Mouse (Mus musculus) kidney, adult 2 months (tissue): ENCODE measurements around the gene Olfr711. TPM values are rescaled to one million over a fixed set of nuclear protein-coding genes. Genes with fewer than 3 reads are reported as not detected.
"Not testable (repeated sequence)": the region's sequence is repeated elsewhere in the genome, so short reads cannot be mapped to it uniquely, and the experiment has no call there.

Source experiments
- DNase-seq: peaks from one replicate; pipeline ENCODE4 v3.0.0; 2021
- H3K27ac ChIP-seq: fragments of 200-500 bp; 2 replicates; pipeline ENCODE4 v1.5.1; 2012; ENCODE audit warnings: low read depth, low read length, control low read depth, inconsistent platforms; ENCODE audit not compliant: insufficient read depth
- H3K27me3 ChIP-seq: fragments of 200-500 bp; replicated peaks from 2 replicates; pipeline ENCODE4 v1.6.1; 2012; ENCODE audit warnings: mild to moderate bottlenecking, moderate library complexity, low read length, inconsistent platforms; ENCODE audit not compliant: control insufficient read depth, insufficient read depth
- H3K36me3 ChIP-seq: fragments of 200-500 bp; 2 replicates; pipeline ENCODE4 v1.6.1; 2012; ENCODE audit warnings: mild to moderate bottlenecking, moderate library complexity, low read length, inconsistent platforms; ENCODE audit not compliant: control insufficient read depth, insufficient read depth
- H3K4me1 ChIP-seq: fragments of 200-500 bp; 2 replicates; pipeline ENCODE4 v1.6.1; 2011; ENCODE audit warnings: low read length; ENCODE audit not compliant: control insufficient read depth, insufficient read depth
- H3K4me3 ChIP-seq: fragments of 200-500 bp; 2 replicates; pipeline ENCODE4 v1.5.1; 2011; ENCODE audit warnings: mild to moderate bottlenecking, low read depth, low read length, control low read depth; ENCODE audit not compliant: insufficient read depth
- CTCF ChIP-seq: fragments of 200-500 bp; conservative IDR thresholded peaks from 2 replicates; pipeline ENCODE4 v1.5.1; 2011; ENCODE audit warnings: low read depth, mild to moderate bottlenecking, control low read depth, low read length, moderate library complexity, mixed read lengths; ENCODE audit not compliant: insufficient read depth, insufficient read length
- POLR2A ChIP-seq: fragments of 200-500 bp; IDR thresholded peaks from one replicate; pipeline ENCODE4 v1.6.1; 2011; ENCODE audit warnings: low read depth, low read length, control low read depth
- WGBS: fragments of 180-500 bp; shearing (Covaris S2); methylation state at CpG from one replicate; pipeline ENCODE4 v1.1.7; 2018; 5-methylcytosine and 5-hydroxymethylcytosine counted together
- polyA plus RNA-seq: library from polyadenylated mRNA; depleted of rRNA; stranded (reverse); fragments of >200 nt; gene quantifications from 2 replicates; pipeline ENCODE4 v1.2.3, GENCODE M21; 2012; rRNA removed

Olfr711 gene
- polyA plus RNA-seq, 1 experiment: not detected

DNA sequence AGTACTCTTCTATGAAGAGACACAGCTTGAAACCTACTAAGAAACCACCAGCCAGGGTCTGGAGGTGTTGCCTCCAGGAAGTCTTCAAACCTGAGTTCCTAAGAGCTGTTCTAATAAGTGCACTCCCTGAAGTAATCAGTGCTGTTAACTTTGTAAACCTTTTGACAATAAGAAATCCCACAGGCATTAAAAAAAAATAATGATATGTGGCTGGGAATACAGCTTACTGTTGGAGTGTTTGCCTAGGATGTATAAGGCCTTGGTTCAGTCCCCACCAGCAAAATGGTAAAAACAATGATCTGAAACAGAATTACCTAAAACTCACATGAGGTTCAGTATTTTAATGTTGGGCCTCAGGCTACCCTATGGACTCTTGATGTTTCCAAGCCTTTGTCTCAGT is 43.1 kb downstream of the Olfr711 start, which contains the start of gene Olfr709-ps1:
Olfr709-ps1 (minus strand) TSS at position 101 of the 400 bp plus-strand sequence.
- Histone ChIP-seq H3K36me3 (no peaks in the 10 kb centered on the region), H3K27ac (no peak within 1 kb of the TSS), H3K4me3 (no peak within 1 kb of the TSS), H3K27me3 (no peaks in the 10 kb centered on the region), H3K4me1 (no peaks in the 10 kb centered on the region)
- TF ChIP-seq POLR2A: no peak
- TF ChIP-seq CTCF: no peak
- DNase-seq: no peak

GRCm38 (mm10) chr7:106920961-106921360 is 54.3 kb downstream of the Olfr711 start:
- H3K36me3 ChIP-seq, DNase-seq, H3K27ac ChIP-seq, H3K4me3 ChIP-seq, H3K27me3 ChIP-seq, H3K4me1 ChIP-seq: not testable (repeated sequence)
- 91% methylated on average over 7 of the region's 7 CpGs for WGBS

Other genes starting within 250 kb of the Olfr711 start
- not detected in 2 replicates for gene Olfr697, start 233.0 kb downstream of the Olfr711 start, polyA plus RNA-seq
- gene Olfr698, start 220.1 kb downstream of the Olfr711 start, polyA plus RNA-seq: not detected in 2 replicates
- gene Olfr699, start 182.3 kb downstream of the Olfr711 start, polyA plus RNA-seq: not detected in 2 replicates
- gene Olfr700, start 166.6 kb downstream of the Olfr711 start, polyA plus RNA-seq: not detected in 2 replicates
- gene Olfr701, start 161.3 kb downstream of the Olfr711 start, polyA plus RNA-seq: not detected in 2 replicates
- gene Olfr702, start 141.6 kb downstream of the Olfr711 start, polyA plus RNA-seq: not detected in 2 replicates
- not detected in 2 replicates for gene Olfr703, start 132.1 kb downstream of the Olfr711 start, polyA plus RNA-seq
- not detected in 2 replicates for gene Olfr704, start 112.3 kb downstream of the Olfr711 start, polyA plus RNA-seq
- gene Olfr705, start 98.6 kb downstream of the Olfr711 start, polyA plus RNA-seq: not detected in 2 replicates
- gene Olfr706, start 87.3 kb downstream of the Olfr711 start, polyA plus RNA-seq: not detected in 2 replicates
- gene Olfr707, start 74.2 kb downstream of the Olfr711 start, polyA plus RNA-seq: not detected in 2 replicates
- gene Olfr1532-ps1, start 67.5 kb downstream of the Olfr711 start, polyA plus RNA-seq: not detected in 2 replicates
- gene Olfr709-ps1, start 43.2 kb downstream of the Olfr711 start, polyA plus RNA-seq: not detected in 2 replicates
- gene Olfr710, start 27.1 kb downstream of the Olfr711 start, polyA plus RNA-seq: not detected in 2 replicates
- gene Olfr6, start 11.5 kb downstream of the Olfr711 start, polyA plus RNA-seq: not detected in 2 replicates
- gene Olfr2, start 30.6 kb upstream of the Olfr711 start, polyA plus RNA-seq: not detected in 2 replicates
- gene Olfr713, start 55.7 kb upstream of the Olfr711 start, polyA plus RNA-seq: not detected in 2 replicates
- not detected in 2 replicates for gene Olfr714, start 95.5 kb upstream of the Olfr711 start, polyA plus RNA-seq
- gene Olfr17, start 117.8 kb upstream of the Olfr711 start, polyA plus RNA-seq: not detected in 2 replicates
- gene Olfr715b, start 134.9 kb upstream of the Olfr711 start, polyA plus RNA-seq: not detected in 2 replicates
- gene Olfr715, start 155.6 kb upstream of the Olfr711 start, polyA plus RNA-seq: not detected in 2 replicates
- gene Olfr716, start 162.9 kb upstream of the Olfr711 start, polyA plus RNA-seq: not detected in 2 replicates
- gene Nlrp14, start 191.5 kb upstream of the Olfr711 start, polyA plus RNA-seq: not detected in 2 replicates
- gene Rbmxl2, start 234.0 kb upstream of the Olfr711 start, polyA plus RNA-seq: not detected in 2 replicates